ENCODE assay signal across 10 mouse cellular contexts in genomic region chr12:108338572-108339190, GRCm38 (mm10). TPM values are rescaled to one million over a fixed set of nuclear protein-coding genes. Genes with fewer than 3 reads are reported as not detected.
A peak's percentile ranks its signal among the peaks of the same experiment; 100 is the strongest.
DNase-seq lines count a peak whose midpoint lies in the region; ATAC-seq lines count a peak whose summit lies in the region.
"Had no signal": no experiment of that assay in that cellular context is flagged by ENCODE, and none has a peak within 500 bp of the region (broad histone marks: within the 10 kb centered on the region; RNA-seq: fewer than 3 reads in every experiment).

No protein-coding gene starts in this region.

- H3K4me1 ChIP-seq in heart, embryonic 11.5 days (ENCODE audit: control insufficient read depth, insufficient read depth, low read length), result peaks cover 3% of the 10 kb centered on the region
- peaks cover 7% of the 10 kb centered on the region for H3K4me1 ChIP-seq in embryonic facial prominence, embryonic 11.5 days (ENCODE audit: control insufficient read depth, insufficient read depth, low read length)

- H3K9me3 ChIP-seq in heart, embryonic 11.5 days (replicated peaks; ENCODE audit: control insufficient read depth, low read length), result no peaks in the 10 kb centered on the region
- H3K9me3 ChIP-seq in embryonic facial prominence, embryonic 11.5 days (replicated peaks; ENCODE audit: control insufficient read depth, low read length), result no peaks in the 10 kb centered on the region
- H3K9me3 ChIP-seq: embryonic facial prominence, embryonic 12.5 days; liver, embryonic 15.5 days had no signal

- H3K4me2 ChIP-seq in heart, embryonic 11.5 days, result peak overlapping the region; percentile 24
- H3K4me2 ChIP-seq in embryonic facial prominence, embryonic 11.5 days (ENCODE audit: low read depth, low read length), result no peak overlapping the region; the same call in 1 of the 2 replicates
- H3K4me2 ChIP-seq: embryonic facial prominence, embryonic 12.5 days; liver, embryonic 15.5 days had no signal

- 18% methylated on average over 14 of the region's 14 CpGs for WGBS in heart, embryonic 11.5 days (ENCODE audit: insufficient replicate concordance)
- 12% methylated on average over 14 of the region's 14 CpGs for WGBS in embryonic facial prominence, embryonic 11.5 days

- no peak overlapping the region for H3K27ac ChIP-seq in heart, embryonic 11.5 days (ENCODE audit: low read depth, low read length)
- H3K27ac ChIP-seq in embryonic facial prominence, embryonic 11.5 days (replicated peaks; ENCODE audit: low read depth, low read length), result no peak overlapping the region
- H3K27ac ChIP-seq: embryonic facial prominence, embryonic 12.5 days; liver, embryonic 15.5 days had no signal

- ATAC-seq in heart, embryonic 11.5 days (replicated peaks; ENCODE audit: insufficient number of reproducible peaks, low FRiP score, low TSS enrichment), result no peak
- ATAC-seq in embryonic facial prominence, embryonic 11.5 days (replicated peaks; ENCODE audit: insufficient number of reproducible peaks, low FRiP score, low TSS enrichment, low read depth), result no peak

- no peak for DNase-seq in heart, adult 9 months (ENCODE audit: low spot score in 2 of 2)
- DNase-seq in 3T3-L1 (ENCODE audit: low read depth, low spot score), result peak; percentile 15
- peak; percentile 47 for DNase-seq in Muller cell, postnatal 12 days (ENCODE audit: inconsistent ontology term)
- DNase-seq in embryonic facial prominence, embryonic 11.5 days (ENCODE audit: low spot score), result peak; percentile 71
- DNase-seq in kidney, postnatal 4 days, result peak; percentile 71 to 75
- peak; percentile 80 for DNase-seq in retina, postnatal 1 day
- DNase-seq in urinary bladder, adult 2 months (ENCODE audit: low spot score), result no peak

- peak overlapping the region; percentile 28; the same call in 1 of the 2 replicates for H3K9ac ChIP-seq in heart, embryonic 11.5 days (ENCODE audit: low read depth, low read length)
- H3K9ac ChIP-seq in embryonic facial prominence, embryonic 11.5 days (replicated peaks; ENCODE audit: low read length), result no peak overlapping the region
- H3K9ac ChIP-seq: embryonic facial prominence, embryonic 12.5 days; liver, embryonic 15.5 days had no signal

- no peak overlapping the region for H3K4me3 ChIP-seq in heart, embryonic 11.5 days (ENCODE audit: low read depth, low read length)
- no peak overlapping the region for H3K4me3 ChIP-seq in embryonic facial prominence, embryonic 11.5 days (ENCODE audit: low read depth, low read length)
- H3K4me3 ChIP-seq: embryonic facial prominence, embryonic 12.5 days; liver, embryonic 15.5 days had no signal

- H3K27me3 ChIP-seq in heart, embryonic 11.5 days (ENCODE audit: control insufficient read depth, insufficient read depth, low read length), result peaks cover 40% of the 10 kb centered on the region
- H3K27me3 ChIP-seq in embryonic facial prominence, embryonic 11.5 days (ENCODE audit: control insufficient read depth, insufficient read depth, low read length), result peaks cover 3% of the 10 kb centered on the region

- H3K36me3 ChIP-seq in heart, embryonic 11.5 days (ENCODE audit: control insufficient read depth, insufficient read depth, low read length), result no peaks in the 10 kb centered on the region
- H3K36me3 ChIP-seq in embryonic facial prominence, embryonic 11.5 days (replicated peaks; ENCODE audit: control insufficient read depth, insufficient read depth, low read depth, low read length), result no peaks in the 10 kb centered on the region
- H3K36me3 ChIP-seq: embryonic facial prominence, embryonic 12.5 days; liver, embryonic 15.5 days had no signal

RNA-seq across cellular contexts. Expression of gene Cyp46a1, which starts 4.5 kb away (rescaled TPM):
- 4.3 and 5.5 TPM in 2 replicates for polyA plus RNA-seq in heart, embryonic 11.5 days (2014; fragmentation: Nextera tagmentation; extraction: Ambion mirVana)
- 2.9 and 3.1 TPM in 2 replicates for polyA plus RNA-seq in embryonic facial prominence, embryonic 11.5 days (2014; fragmentation: Nextera tagmentation; extraction: Ambion mirVana)
- polyA plus RNA-seq in urinary bladder, adult 2 months (2012; rRNA removed), result 7.4 and 8.3 TPM in 2 replicates

RNA-seq across cellular contexts. Expression of gene Eml1, which starts 32.1 kb away (rescaled TPM):
- polyA plus RNA-seq in heart, embryonic 11.5 days (2014; fragmentation: Nextera tagmentation; extraction: Ambion mirVana), result 48.3 and 48.7 TPM in 2 replicates
- polyA plus RNA-seq in embryonic facial prominence, embryonic 11.5 days (2014; fragmentation: Nextera tagmentation; extraction: Ambion mirVana), result 64.1 and 69.7 TPM in 2 replicates
- polyA plus RNA-seq in urinary bladder, adult 2 months (2012; rRNA removed), result 182 and 223 TPM in 2 replicates

RNA-seq across cellular contexts. Expression of gene Hhipl1, which starts 32.6 kb away (rescaled TPM):
- 0.28 and 0.29 TPM in 2 replicates for polyA plus RNA-seq in heart, embryonic 11.5 days (2014; fragmentation: Nextera tagmentation; extraction: Ambion mirVana)
- polyA plus RNA-seq in embryonic facial prominence, embryonic 11.5 days (2014; fragmentation: Nextera tagmentation; extraction: Ambion mirVana), result 0.43 and 0.59 TPM in 2 replicates
- polyA plus RNA-seq in urinary bladder, adult 2 months (2012; rRNA removed), result 2.9 and 3.2 TPM in 2 replicates

Comparison
In these comparisons a context has a peak if more than half of its experiments do, and no peak if none do; other contexts are left out.
1. DNase-seq: peak in 3T3-L1 (single experiment), Muller cell, postnatal 12 days (single experiment), embryonic facial prominence, embryonic 11.5 days (single experiment), kidney, postnatal 4 days (2 of 2) and retina, postnatal 1 day (single experiment); none in heart, adult 9 months (0 of 2) and urinary bladder, adult 2 months (single experiment).